Mouse (Mus musculus) megakaryocyte, embryonic 14.5 days (primary cell): Measurements from ENCODE around the gene Spryd3.

ENCODE experiments used
- FLI1 ChIP-seq: IDR thresholded peaks from 2 replicates; pipeline ENCODE4 v1.6.1; 2012; ENCODE audit warnings: low read length, inconsistent platforms, mixed read lengths
- GATA1 ChIP-seq: IDR thresholded peaks from 3 replicates; pipeline ENCODE4 v1.6.1; 2012; ENCODE audit warnings: mixed read lengths, low read length, inconsistent platforms, borderline replicate concordance

DNA sequence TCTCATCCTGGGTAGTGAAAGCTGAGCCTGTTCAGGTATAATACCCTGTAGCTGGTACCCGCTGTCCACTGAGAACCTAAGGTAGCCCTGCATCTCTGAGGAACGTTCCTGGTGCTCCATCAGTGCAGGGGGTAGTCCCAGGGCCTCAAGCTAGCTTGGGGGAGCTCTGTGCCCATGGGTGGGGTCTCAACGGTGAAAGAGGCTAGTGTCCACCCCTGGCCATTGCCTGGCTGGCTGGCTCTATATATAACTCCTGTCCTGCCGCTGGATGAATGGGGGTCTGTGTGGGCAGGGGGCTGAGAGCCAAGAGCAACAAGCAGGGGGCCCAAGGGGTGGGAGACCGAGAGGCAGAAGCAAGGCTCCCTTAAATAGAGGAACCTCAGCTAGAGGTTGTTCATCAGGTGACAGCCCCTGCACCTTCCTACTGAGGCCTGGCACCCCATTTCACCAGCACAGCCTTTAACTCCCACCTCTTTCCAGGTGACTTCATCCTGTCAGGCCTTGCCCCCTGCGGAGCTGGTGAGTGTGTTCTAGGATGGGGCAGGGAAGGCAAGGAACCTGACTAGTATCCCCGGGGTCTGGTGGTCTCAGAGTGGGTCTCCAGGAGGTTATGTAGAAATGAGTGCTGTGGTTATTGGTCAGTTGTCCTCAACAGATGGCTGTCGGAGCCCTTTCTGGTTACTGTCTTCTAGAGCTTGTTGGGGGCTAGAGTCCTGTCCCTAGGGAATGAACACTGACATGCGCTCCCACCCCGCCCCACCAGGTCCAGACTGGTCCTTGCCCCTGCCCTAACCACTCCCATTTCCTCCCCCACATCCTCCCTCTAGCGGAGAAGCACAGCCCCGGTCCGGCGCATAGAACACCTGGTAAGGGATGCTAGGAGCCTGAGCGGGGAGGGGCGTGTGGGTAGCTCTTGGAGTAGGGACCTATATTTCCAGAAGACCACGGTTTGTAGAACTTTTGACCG is 30.0 kb downstream of the Spryd3 start:
- TF ChIP-seq GATA1: no peak
- TF ChIP-seq FLI1: no peak
